Mouse (Mus musculus) midbrain, postnatal 0 days (tissue): ENCODE measurements around the gene Tmem145. TPM values are rescaled to one million over a fixed set of nuclear protein-coding genes. Genes with fewer than 3 reads are reported as not detected.

Experiments used
- ATAC-seq: fragments of 200-750 bp; cut with Nextera tagmentation; 2 replicates; pipeline ENCODE4 v1.8.0; 2017; ENCODE audit warnings: moderate number of reproducible peaks, mild to moderate bottlenecking, moderate TSS enrichment, moderate library complexity; ENCODE audit not compliant: low FRiP score
- DNase-seq: peaks from one replicate; pipeline ENCODE4 v3.0.0-alpha.2; 2015; ENCODE audit warnings: low spot score
- H3K27ac ChIP-seq: fragments of 300-500 bp; sonication (generic); 2 replicates; pipeline ENCODE4 v1.5.1; 2014; ENCODE audit warnings: low read depth, mild to moderate bottlenecking, low read length, mixed read lengths
- H3K27me3 ChIP-seq: fragments of 300-500 bp; sonication (generic); 2 replicates; pipeline ENCODE4 v1.6.1; 2014; ENCODE audit warnings: low read length, control low read depth, mixed read lengths; ENCODE audit not compliant: insufficient read depth
- H3K36me3 ChIP-seq: fragments of 300-500 bp; sonication (generic); 2 replicates; pipeline ENCODE4 v1.6.1; 2014; ENCODE audit warnings: low read length, control low read depth, mixed read lengths; ENCODE audit not compliant: insufficient read depth
- H3K4me1 ChIP-seq: fragments of 300-500 bp; sonication (generic); 2 replicates; pipeline ENCODE4 v1.6.1; 2014; ENCODE audit warnings: mild to moderate bottlenecking, control low read depth, antibody characterized with exemption, low read length, mixed read lengths; ENCODE audit not compliant: insufficient read depth
- H3K4me2 ChIP-seq: fragments of 300-500 bp; sonication (generic); 2 replicates; pipeline ENCODE4 v1.6.1; 2014; ENCODE audit warnings: low read depth, mild to moderate bottlenecking, low read length, mixed read lengths; ENCODE audit not compliant: poor library complexity, severe bottlenecking
- H3K4me3 ChIP-seq: fragments of 300-500 bp; sonication (generic); 2 replicates; pipeline ENCODE4 v1.5.1; 2014; ENCODE audit warnings: low read depth, mild to moderate bottlenecking, low read length, moderate library complexity
- H3K9ac ChIP-seq: fragments of 300-500 bp; sonication (generic); replicated peaks from 2 replicates; pipeline ENCODE4 v1.6.1; 2014; ENCODE audit warnings: mild to moderate bottlenecking, low read length, moderate library complexity, mixed read lengths; ENCODE audit not compliant: poor library complexity, severe bottlenecking
- H3K9me3 ChIP-seq: fragments of 300-500 bp; sonication (generic); 2 replicates; pipeline ENCODE4 v1.6.1; 2016; ENCODE audit warnings: low read length, control low read depth
- CTCF ChIP-seq: IDR thresholded peaks from 2 replicates; pipeline ENCODE4 v1.5.1; 2016; ENCODE audit warnings: antibody characterized with exemption, mild to moderate bottlenecking
- WGBS: fragments of 180-500 bp; shearing (Covaris S2); extraction: QIAGEN DNeasy Blood & Tissue Kit; methylation state at CpG from one replicate; pipeline ENCODE4 v1.1.7; 2014; 5-methylcytosine and 5-hydroxymethylcytosine counted together
- polyA plus RNA-seq: library from polyadenylated mRNA; unstranded; fragments of >200 nt; fragmentation: Nextera tagmentation; extraction: Ambion mirVana; gene quantifications from 2 replicates; pipeline ENCODE4 v1.2.1, GENCODE M21; 2015
- total RNA-seq: library from RNA; depleted of rRNA; stranded (reverse); fragments of >200 nt; gene quantifications from 2 replicates; pipeline ENCODE4 v1.2.3, GENCODE M21; 2014

Tmem145 gene
- total and polyA plus RNA-seq, 2 experiments from 2014 or later, result 105 to 143 TPM

- ATAC-seq, result no peak
- WGBS, result 98% methylated on average over 4 of the region's 4 CpGs
- Histone ChIP-seq H3K36me3 (peaks cover 43% of the 10 kb centered on the region), H3K27ac (no peak overlapping the region), H3K9ac (no peak overlapping the region), H3K4me1 (peaks cover 6% of the 10 kb centered on the region; the same call in 1 of the 2 replicates), H3K4me2 (no peak overlapping the region), H3K9me3 (no peaks in the 10 kb centered on the region), H3K27me3 (no peaks in the 10 kb centered on the region), H3K4me3 (no peak overlapping the region)
- TF ChIP-seq CTCF, result no peak
- no peak for DNase-seq
Measured at GRCm38 (mm10) chr7:25294495-25294894, 11.4 kb upstream of the Tmem145 start.

- H3K9ac ChIP-seq, result no peak overlapping the region
- no peak overlapping the region for H3K27ac ChIP-seq
- H3K4me2 ChIP-seq, result no peak overlapping the region
- peaks cover 6% of the 10 kb centered on the region; the same call in 1 of the 2 replicates for H3K4me1 ChIP-seq
- no peak for TF ChIP-seq CTCF
- DNase-seq (no peak), ATAC-seq (no peak)
- H3K36me3 ChIP-seq, result peaks cover 39% of the 10 kb centered on the region
- WGBS, result 88% methylated on average over 12 of the region's 12 CpGs
- no peaks in the 10 kb centered on the region for H3K9me3 ChIP-seq
- no peaks in the 10 kb centered on the region for H3K27me3 ChIP-seq
- no peak overlapping the region for H3K4me3 ChIP-seq
Measured at GRCm38 (mm10) chr7:25294960-25295722, 10.8 kb upstream of the Tmem145 start.

GRCm38 (mm10) chr7:25296945-25297453 lies 8.9 kb upstream of the Tmem145 start:
- Histone ChIP-seq H3K9ac (peak overlapping the region; percentile 68), H3K9me3 (no peaks in the 10 kb centered on the region), H3K4me1 (peaks cover 6% of the 10 kb centered on the region; the same call in 1 of the 2 replicates), H3K4me2 (peak overlapping the region; percentile 55), H3K27ac (peak overlapping the region; percentile 91), H3K4me3 (peak overlapping the region; percentile 73), H3K27me3 (no peaks in the 10 kb centered on the region), H3K36me3 (peaks cover 21% of the 10 kb centered on the region)
- peak; percentile 24 for ATAC-seq
- DNase-seq, result peak; percentile 15
- WGBS, result under 1% methylated on average over 21 of the region's 21 CpGs
- TF ChIP-seq CTCF, result no peak

- Histone ChIP-seq H3K4me2 (peak within 1 kb of the TSS; percentile 55), H3K4me1 (peaks cover 6% of the 10 kb centered on the region; the same call in 1 of the 2 replicates), H3K9me3 (no peaks in the 10 kb centered on the region), H3K27me3 (no peaks in the 10 kb centered on the region), H3K4me3 (peak within 1 kb of the TSS; percentile 73), H3K36me3 (peaks cover 19% of the 10 kb centered on the region), H3K27ac (peak within 1 kb of the TSS; percentile 91), H3K9ac (peak within 1 kb of the TSS; percentile 68)
- ATAC-seq (peak; percentile 87), DNase-seq (peak; percentile 98)
- under 1% methylated on average over 50 of the region's 52 CpGs for WGBS
- peak; percentile 64 for TF ChIP-seq CTCF
Measured at GRCm38 (mm10) chr7:25297454-25298325, 8.2 kb upstream of the Tmem145 start, which contains the start of gene Pafah1b3. TSS of gene Pafah1b3 (minus strand) at chr7:25297986.

- 52% methylated on average over 19 of the region's 19 CpGs for WGBS
- Histone ChIP-seq H3K4me2 (peak within 1 kb of the TSS; percentile 15; the same call in 1 of the 2 replicates), H3K9ac (no peak within 1 kb of the TSS), H3K4me3 (no peak within 1 kb of the TSS), H3K9me3 (no peaks in the 10 kb centered on the region), H3K36me3 (no peaks in the 10 kb centered on the region), H3K4me1 (peaks cover 7% of the 10 kb centered on the region; the same call in 1 of the 2 replicates), H3K27me3 (no peaks in the 10 kb centered on the region), H3K27ac (no peak within 1 kb of the TSS)
- DNase-seq, result peak; percentile 82
- ATAC-seq, result peak; percentile 66
- TF ChIP-seq CTCF, result no peak
Measured at GRCm38 (mm10) chr7:25301063-25301462, 4.8 kb upstream of the Tmem145 start, which contains the start of gene Prr19. TSS of gene Prr19 (plus strand) at chr7:25301411.
